Mouse (Mus musculus): ENCODE measurements around the gene Rnps1. TPM values are rescaled to one million over a fixed set of nuclear protein-coding genes. Genes with fewer than 3 reads are reported as not detected.
A peak's percentile ranks its signal among the peaks of the same experiment; 100 is the strongest.
"Not testable (repeated sequence)": the region's sequence is repeated elsewhere in the genome, so short reads cannot be mapped to it uniquely, and the experiment has no call there.

The Rnps1 gene
- polyA plus RNA-seq, 1 experiment from 2014 or later = 111 TPM

GRCm38 (mm10) chr17:24451220-24451619, 36.9 kb downstream of the Rnps1 start:
- no peak for TF ChIP-seq CTCF (IDR thresholded peaks at IDR 0.05; ENCODE audit: low read depth)
- no peak for ATAC-seq
- no peak overlapping the region for H3K27ac ChIP-seq (ENCODE audit: low read depth, low read length)
- 0 out of 2 replicates have a peak, but pooled peaks cover 3% of the 10 kb centered on the region for H3K4me1 ChIP-seq (replicated peaks; ENCODE audit: control insufficient read depth, insufficient read depth, low read length)
- H3K4me2 ChIP-seq (replicated peaks; ENCODE audit: low read depth) = no peak overlapping the region
- no peak overlapping the region for H3K9ac ChIP-seq (ENCODE audit: low read depth, low read length)
- WGBS = 68% methylated on average over 6 of the region's 6 CpGs
- no peak overlapping the region for H3K4me3 ChIP-seq (ENCODE audit: low read depth, low read length)
- H3K27me3 ChIP-seq (replicated peaks; ENCODE audit: control insufficient read depth, insufficient read depth, low read length) = no peaks in the 10 kb centered on the region
- no peaks in the 10 kb centered on the region for H3K9me3 ChIP-seq (ENCODE audit: control insufficient read depth)
- H3K36me3 ChIP-seq (ENCODE audit: control insufficient read depth, insufficient read depth) = peaks cover 50% of the 10 kb centered on the region

GRCm38 (mm10) chr17:24453372-24453771, 39.0 kb downstream of the Rnps1 start:
- Histone ChIP-seq H3K9ac (ENCODE audit: low read depth, low read length) (no peak overlapping the region), H3K27ac (ENCODE audit: low read depth, low read length) (no peak overlapping the region), H3K4me1 (replicated peaks; ENCODE audit: control insufficient read depth, insufficient read depth, low read length) (0 out of 2 replicates have a peak, but pooled peaks cover 3% of the 10 kb centered on the region), H3K4me2 (replicated peaks; ENCODE audit: low read depth) (no peak overlapping the region), H3K27me3 (replicated peaks; ENCODE audit: control insufficient read depth, insufficient read depth, low read length) (no peaks in the 10 kb centered on the region), H3K9me3 (ENCODE audit: control insufficient read depth) (no peaks in the 10 kb centered on the region), H3K36me3 (ENCODE audit: control insufficient read depth, insufficient read depth) (peaks cover 28% of the 10 kb centered on the region), H3K4me3 (ENCODE audit: low read depth, low read length) (no peak overlapping the region)
- no peak for ATAC-seq
- 61% methylated on average over 2 of the region's 2 CpGs for WGBS
- no peak for TF ChIP-seq CTCF (IDR thresholded peaks at IDR 0.05; ENCODE audit: low read depth)

DNA sequence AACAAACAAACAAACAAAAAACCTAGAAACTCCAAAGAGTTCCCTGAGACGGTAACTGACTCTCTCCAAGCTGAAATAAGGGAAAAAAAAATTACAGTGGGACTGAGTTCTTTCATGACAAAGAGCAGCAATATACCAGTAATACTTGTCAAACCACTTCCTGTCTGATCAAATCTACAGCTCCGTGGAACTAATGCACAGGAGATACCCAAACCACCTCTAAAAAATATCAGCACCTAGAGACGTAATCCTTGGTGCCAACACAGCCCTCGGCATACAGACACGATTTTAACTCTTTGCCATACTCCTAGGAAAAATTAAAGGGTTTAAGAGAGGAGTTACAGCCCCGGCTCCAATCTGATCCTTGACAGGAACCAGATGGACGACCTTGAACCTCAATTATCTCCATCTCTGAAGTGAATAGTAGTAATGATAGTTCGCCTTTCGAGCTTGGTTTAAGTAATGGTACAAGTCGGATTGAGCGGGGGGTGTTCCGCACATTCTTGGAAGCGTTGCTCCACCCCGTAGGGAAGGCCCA, 39.9 kb downstream of the Rnps1 start:
- H3K27me3 ChIP-seq (replicated peaks; ENCODE audit: control insufficient read depth, insufficient read depth, low read length) = no peaks in the 10 kb centered on the region
- H3K36me3 ChIP-seq (ENCODE audit: control insufficient read depth, insufficient read depth) = peaks cover 19% of the 10 kb centered on the region
- no peak for TF ChIP-seq CTCF (IDR thresholded peaks at IDR 0.05; ENCODE audit: low read depth)
- no peaks in the 10 kb centered on the region for H3K9me3 ChIP-seq (ENCODE audit: control insufficient read depth)
- peak overlapping the region; percentile 96 for H3K27ac ChIP-seq (ENCODE audit: low read depth, low read length)
- no peak for ATAC-seq
- peak overlapping the region; percentile 74 for H3K4me2 ChIP-seq (replicated peaks; ENCODE audit: low read depth)
- under 1% methylated on average over 14 of the region's 14 CpGs for WGBS
- H3K4me1 ChIP-seq (replicated peaks; ENCODE audit: control insufficient read depth, insufficient read depth, low read length) = 0 out of 2 replicates have a peak, but pooled peaks cover 3% of the 10 kb centered on the region
- peak overlapping the region; percentile 77 for H3K4me3 ChIP-seq (ENCODE audit: low read depth, low read length)
- peak overlapping the region; percentile 90 for H3K9ac ChIP-seq (ENCODE audit: low read depth, low read length)

DNA sequence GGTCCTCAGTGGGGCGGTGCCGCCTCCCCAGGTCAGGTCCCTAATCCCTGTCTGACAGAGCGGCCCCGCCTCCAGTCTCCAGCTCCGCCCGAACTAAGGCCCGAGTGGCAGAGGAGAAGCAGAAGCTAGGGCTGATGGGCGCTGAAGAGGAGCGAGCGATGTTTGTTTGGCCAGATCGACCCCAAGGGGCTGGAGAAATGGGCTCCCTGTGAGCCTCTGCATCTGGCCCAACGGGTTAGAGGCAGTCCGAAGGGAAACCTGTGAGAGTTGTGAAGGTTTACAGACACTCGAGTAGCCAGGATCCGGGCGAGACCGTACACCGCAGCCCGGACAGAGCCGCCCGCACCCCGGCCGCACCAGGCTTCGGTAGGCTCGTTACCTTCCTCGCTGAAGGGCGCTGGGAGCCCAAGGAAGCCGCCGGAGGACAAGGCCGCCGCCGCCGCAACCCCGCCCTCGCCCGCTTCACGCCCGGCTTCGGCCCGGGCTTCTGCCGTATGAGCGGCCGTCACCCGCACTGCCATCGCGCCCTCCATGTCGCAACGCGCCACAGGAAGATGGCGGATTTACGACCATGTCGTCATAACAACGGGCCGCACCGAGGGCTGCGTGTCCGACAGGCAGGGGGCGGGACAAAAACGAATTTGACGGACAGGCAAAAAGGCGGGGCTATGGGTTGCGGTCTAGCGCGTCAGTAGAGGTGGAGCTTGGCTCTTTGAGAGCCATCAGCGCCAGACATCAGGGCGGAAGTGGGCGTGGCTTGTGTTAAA, 40.6 kb downstream of the Rnps1 start:
- Histone ChIP-seq H3K36me3 (ENCODE audit: control insufficient read depth, insufficient read depth) (peaks cover 13% of the 10 kb centered on the region), H3K27ac (ENCODE audit: low read depth, low read length) (peak overlapping the region; percentile 96), H3K4me2 (replicated peaks; ENCODE audit: low read depth) (peak overlapping the region; percentile 74), H3K27me3 (replicated peaks; ENCODE audit: control insufficient read depth, insufficient read depth, low read length) (no peaks in the 10 kb centered on the region), H3K4me1 (replicated peaks; ENCODE audit: control insufficient read depth, insufficient read depth, low read length) (0 out of 2 replicates have a peak, but pooled peaks cover 3% of the 10 kb centered on the region), H3K4me3 (ENCODE audit: low read depth, low read length) (peak overlapping the region; percentile 77), H3K9ac (ENCODE audit: low read depth, low read length) (peak overlapping the region; percentile 90), H3K9me3 (ENCODE audit: control insufficient read depth) (no peaks in the 10 kb centered on the region)
- peak; percentile 45 for TF ChIP-seq CTCF (IDR thresholded peaks at IDR 0.05; ENCODE audit: low read depth)
- under 1% methylated on average over 65 of the region's 67 CpGs for WGBS
- ATAC-seq = peak; percentile 95

GRCm38 (mm10) chr17:24455523-24456206, 41.3 kb downstream of the Rnps1 start:
- H3K4me2 ChIP-seq (replicated peaks; ENCODE audit: low read depth) = peak overlapping the region; percentile 49
- H3K36me3 ChIP-seq (ENCODE audit: control insufficient read depth, insufficient read depth); H3K9me3 ChIP-seq (ENCODE audit: control insufficient read depth); ATAC-seq; H3K4me1 ChIP-seq (replicated peaks; ENCODE audit: control insufficient read depth, insufficient read depth, low read length); H3K9ac ChIP-seq (ENCODE audit: low read depth, low read length); H3K27me3 ChIP-seq (replicated peaks; ENCODE audit: control insufficient read depth, insufficient read depth, low read length): not testable (repeated sequence)
- H3K4me3 ChIP-seq (ENCODE audit: low read depth, low read length) = peak overlapping the region; percentile 77; the same call in 1 of the 2 replicates
- H3K27ac ChIP-seq (ENCODE audit: low read depth, low read length) = peak overlapping the region; percentile 41; the same call in 1 of the 2 replicates
- TF ChIP-seq CTCF (IDR thresholded peaks at IDR 0.05; ENCODE audit: low read depth) = peak; percentile 29
- 49% methylated on average over 10 of the region's 10 CpGs for WGBS

DNA sequence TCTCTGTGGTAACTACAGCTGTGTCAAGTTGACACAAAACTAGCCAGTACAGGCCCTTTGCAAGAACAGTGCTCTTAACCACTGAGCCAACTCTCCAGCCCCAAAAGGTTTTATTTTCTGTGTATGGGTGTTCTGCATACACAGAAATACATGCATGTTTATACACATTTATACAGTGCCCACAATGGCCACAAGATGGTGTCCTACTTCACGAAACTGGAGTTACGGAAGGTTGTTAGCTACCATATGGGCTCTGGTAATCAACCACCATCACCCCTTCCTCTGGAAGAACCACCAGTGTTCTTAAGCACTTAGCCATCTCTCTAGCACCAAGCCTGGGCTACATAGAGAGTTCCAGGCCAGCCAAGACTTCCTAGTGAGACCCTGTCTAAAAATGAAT, 47.2 kb downstream of the Rnps1 start:
- peak; percentile 46; the same call in 1 of the 2 replicates for ATAC-seq
- Histone ChIP-seq H3K9ac (ENCODE audit: low read depth, low read length) (no peak overlapping the region), H3K4me1 (replicated peaks; ENCODE audit: control insufficient read depth, insufficient read depth, low read length) (no peaks in the 10 kb centered on the region), H3K27ac (ENCODE audit: low read depth, low read length) (no peak overlapping the region), H3K9me3 (ENCODE audit: control insufficient read depth) (no peaks in the 10 kb centered on the region), H3K36me3 (ENCODE audit: control insufficient read depth, insufficient read depth) (no peaks in the 10 kb centered on the region), H3K27me3 (replicated peaks; ENCODE audit: control insufficient read depth, insufficient read depth, low read length) (no peaks in the 10 kb centered on the region), H3K4me3 (ENCODE audit: low read depth, low read length) (no peak overlapping the region), H3K4me2 (replicated peaks; ENCODE audit: low read depth) (no peak overlapping the region)
- TF ChIP-seq CTCF (IDR thresholded peaks at IDR 0.05; ENCODE audit: low read depth) = peak; percentile 73
- WGBS = 71% methylated on average over 2 of the region's 2 CpGs
